Mouse (Mus musculus): ENCODE data around the gene Evx2. TPM values are rescaled to one million over a fixed set of nuclear protein-coding genes. Genes with fewer than 3 reads are reported as not detected.

Gene Evx2
- polyA plus RNA-seq, 1 experiment from 2014 or later = not detected

- ATAC-seq (peak; percentile 33; the same call in 1 of the 2 replicates), DNase-seq (no peak)
These were observed 3.3 kb downstream of the Evx2 start for GRCm38 (mm10) chr2:74655821-74656631.

GRCm38 (mm10) chr2:74655420-74655781 is 4.0 kb downstream of the Evx2 start:
- peak; percentile 60 for ATAC-seq
- Histone ChIP-seq H3K27me3 (ENCODE audit: insufficient read depth, low read length) (peaks cover 88% of the 10 kb centered on the region), H3K27ac (ENCODE audit: low read depth) (no peak overlapping the region), H3K9ac (replicated peaks) (no peak overlapping the region), H3K4me3 (ENCODE audit: low read depth, low read length) (peak overlapping the region; percentile 44), H3K9me3 (ENCODE audit: low read length) (no peaks in the 10 kb centered on the region), H3K4me1 (ENCODE audit: insufficient read depth) (peaks cover 15% of the 10 kb centered on the region), H3K4me2 (ENCODE audit: low read depth, low read length) (peak overlapping the region; percentile 60), H3K36me3 (replicated peaks; ENCODE audit: insufficient read depth, low read length) (no peaks in the 10 kb centered on the region)
- peak; percentile 46 for TF ChIP-seq CTCF (IDR thresholded peaks at IDR 0.05; ENCODE audit: low read depth)
- TF ChIP-seq EP300 (IDR thresholded peaks at IDR 0.05; ENCODE audit: low read depth) = no peak
- WGBS (ENCODE audit: insufficient replicate concordance) = under 1% methylated on average over 24 of the region's 47 CpGs
- DNase-seq = peak; percentile 52

More at GRCm38 (mm10) chr2:74655821-74656631, 3.3 kb downstream of the Evx2 start:
- no peak overlapping the region for H3K27ac ChIP-seq (ENCODE audit: low read depth)
- peaks cover 15% of the 10 kb centered on the region for H3K4me1 ChIP-seq (ENCODE audit: insufficient read depth)
- H3K4me2 ChIP-seq (ENCODE audit: low read depth, low read length) = peak overlapping the region; percentile 60
- H3K4me3 ChIP-seq (ENCODE audit: low read depth, low read length) = peak overlapping the region; percentile 44
- H3K9me3 ChIP-seq (ENCODE audit: low read length) = no peaks in the 10 kb centered on the region
- H3K27me3 ChIP-seq (ENCODE audit: insufficient read depth, low read length) = peaks cover 89% of the 10 kb centered on the region
- H3K36me3 ChIP-seq (replicated peaks; ENCODE audit: insufficient read depth, low read length) = no peaks in the 10 kb centered on the region
- 2% methylated on average over 67 of the region's 69 CpGs for WGBS (ENCODE audit: insufficient replicate concordance)
- TF ChIP-seq CTCF (IDR thresholded peaks at IDR 0.05; ENCODE audit: low read depth) (no peak), EP300 (IDR thresholded peaks at IDR 0.05; ENCODE audit: low read depth) (no peak)
- no peak overlapping the region for H3K9ac ChIP-seq (replicated peaks)

- Histone ChIP-seq H3K4me2 (ENCODE audit: low read depth, low read length) (no peak overlapping the region), H3K9ac (replicated peaks) (no peak overlapping the region), H3K27ac (ENCODE audit: low read depth) (no peak overlapping the region), H3K4me3 (ENCODE audit: low read depth, low read length) (peak overlapping the region; percentile 44), H3K36me3 (replicated peaks; ENCODE audit: insufficient read depth, low read length) (no peaks in the 10 kb centered on the region), H3K27me3 (ENCODE audit: insufficient read depth, low read length) (peaks cover 89% of the 10 kb centered on the region), H3K9me3 (ENCODE audit: low read length) (no peaks in the 10 kb centered on the region), H3K4me1 (ENCODE audit: insufficient read depth) (peaks cover 15% of the 10 kb centered on the region)
- DNase-seq (no peak), ATAC-seq (no peak; the same call in 1 of the 2 replicates)
- no peak for TF ChIP-seq EP300 (IDR thresholded peaks at IDR 0.05; ENCODE audit: low read depth)
- no peak for TF ChIP-seq CTCF (IDR thresholded peaks at IDR 0.05; ENCODE audit: low read depth)
- 12% methylated on average over 20 of the region's 20 CpGs for WGBS (ENCODE audit: insufficient replicate concordance)
These were observed 4.5 kb downstream of the Evx2 start for GRCm38 (mm10) chr2:74654743-74655419.

GRCm38 (mm10) chr2:74653781-74654535 is 5.4 kb downstream of the Evx2 start:
- no peaks in the 10 kb centered on the region for H3K9me3 ChIP-seq (ENCODE audit: low read length)
- peaks cover 89% of the 10 kb centered on the region for H3K27me3 ChIP-seq (ENCODE audit: insufficient read depth, low read length)

GRCm38 (mm10) chr2:74652996-74653340 is 6.4 kb downstream of the Evx2 start:
- Histone ChIP-seq H3K4me1 (ENCODE audit: insufficient read depth) (peaks cover 15% of the 10 kb centered on the region), H3K4me2 (ENCODE audit: low read depth, low read length) (no peak overlapping the region), H3K27me3 (ENCODE audit: insufficient read depth, low read length) (peaks cover 89% of the 10 kb centered on the region), H3K27ac (ENCODE audit: low read depth) (no peak overlapping the region), H3K9me3 (ENCODE audit: low read length) (no peaks in the 10 kb centered on the region), H3K36me3 (replicated peaks; ENCODE audit: insufficient read depth, low read length) (no peaks in the 10 kb centered on the region), H3K4me3 (ENCODE audit: low read depth, low read length) (no peak overlapping the region), H3K9ac (replicated peaks) (no peak overlapping the region)
- TF ChIP-seq CTCF (IDR thresholded peaks at IDR 0.05; ENCODE audit: low read depth) = no peak
- TF ChIP-seq EP300 (IDR thresholded peaks at IDR 0.05; ENCODE audit: low read depth) = no peak
- WGBS (ENCODE audit: insufficient replicate concordance) = 33% methylated on average over 2 of the region's 2 CpGs
- DNase-seq = no peak
- no peak for ATAC-seq

More at GRCm38 (mm10) chr2:74653781-74654535, 5.4 kb downstream of the Evx2 start:
- no peak overlapping the region for H3K4me2 ChIP-seq (ENCODE audit: low read depth, low read length)
- H3K9ac ChIP-seq (replicated peaks) = no peak overlapping the region
- DNase-seq = no peak
- no peaks in the 10 kb centered on the region for H3K36me3 ChIP-seq (replicated peaks; ENCODE audit: insufficient read depth, low read length)
- H3K4me3 ChIP-seq (ENCODE audit: low read depth, low read length) = no peak overlapping the region
- peaks cover 15% of the 10 kb centered on the region for H3K4me1 ChIP-seq (ENCODE audit: insufficient read depth)
- 13% methylated on average over 17 of the region's 17 CpGs for WGBS (ENCODE audit: insufficient replicate concordance)
- no peak overlapping the region for H3K27ac ChIP-seq (ENCODE audit: low read depth)
- TF ChIP-seq CTCF (IDR thresholded peaks at IDR 0.05; ENCODE audit: low read depth) = no peak
- TF ChIP-seq EP300 (IDR thresholded peaks at IDR 0.05; ENCODE audit: low read depth) = no peak
- ATAC-seq = no peak

All from liver, postnatal 0 days (tissue).